Mouse (Mus musculus) liver, postnatal 0 days (tissue): ENCODE data around the gene Alcam.

ENCODE experiments used
- CTCF ChIP-seq: sonication (generic); IDR thresholded peaks from 2 replicates; pipeline ENCODE4 v1.5.1; 2016; ENCODE audit warnings: antibody characterized with exemption, low read depth
- EP300 ChIP-seq: IDR thresholded peaks from 2 replicates; pipeline ENCODE4 v1.6.1; 2016; ENCODE audit warnings: antibody characterized with exemption, low read depth, mild to moderate bottlenecking

DNA sequence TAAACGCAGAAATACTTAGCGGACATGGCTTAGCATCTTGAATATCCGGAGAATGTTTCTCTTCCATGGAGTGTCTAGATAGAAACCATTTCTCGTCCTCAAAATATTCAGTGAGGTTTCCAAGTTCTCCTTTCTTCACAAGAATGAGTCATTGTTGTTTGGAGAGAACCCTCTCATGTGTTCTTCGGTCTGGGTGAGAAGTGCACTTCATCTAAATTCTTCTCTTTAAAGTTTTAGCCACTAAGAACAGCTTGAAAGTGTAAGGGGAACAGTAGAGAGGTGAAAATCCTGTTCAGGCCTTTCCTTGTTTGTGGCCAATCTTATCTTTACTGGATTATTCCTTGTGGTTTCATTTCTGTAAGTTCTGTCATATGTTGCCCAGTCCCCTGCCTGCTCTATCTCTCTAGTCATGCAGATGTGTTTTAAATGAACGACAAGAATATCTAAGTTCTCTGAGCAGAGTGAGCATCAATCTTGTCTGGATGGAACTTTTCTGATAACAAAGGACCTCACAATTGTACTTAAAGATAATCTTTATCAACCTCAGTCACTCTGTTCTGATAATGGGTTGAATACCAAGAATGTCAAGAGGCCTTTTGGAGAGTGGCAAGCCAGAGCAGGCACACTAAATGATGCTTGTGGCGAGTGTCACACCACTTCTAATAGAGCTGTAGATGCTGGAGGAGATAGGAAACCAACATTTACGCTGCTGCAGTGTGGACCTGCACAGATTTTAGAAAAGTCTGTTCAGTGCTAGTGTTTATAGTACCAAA, 111.0 kb downstream of the Alcam start:
- no peak for TF ChIP-seq CTCF
- no peak for TF ChIP-seq EP300
